Mouse (Mus musculus): ENCODE data around the gene Gga1. TPM values are rescaled to one million over a fixed set of nuclear protein-coding genes. Genes with fewer than 3 reads are reported as not detected.

Gene Gga1
- polyA plus RNA-seq (2017; shearing (Covaris generic)) = 74.6 TPM

DNA sequence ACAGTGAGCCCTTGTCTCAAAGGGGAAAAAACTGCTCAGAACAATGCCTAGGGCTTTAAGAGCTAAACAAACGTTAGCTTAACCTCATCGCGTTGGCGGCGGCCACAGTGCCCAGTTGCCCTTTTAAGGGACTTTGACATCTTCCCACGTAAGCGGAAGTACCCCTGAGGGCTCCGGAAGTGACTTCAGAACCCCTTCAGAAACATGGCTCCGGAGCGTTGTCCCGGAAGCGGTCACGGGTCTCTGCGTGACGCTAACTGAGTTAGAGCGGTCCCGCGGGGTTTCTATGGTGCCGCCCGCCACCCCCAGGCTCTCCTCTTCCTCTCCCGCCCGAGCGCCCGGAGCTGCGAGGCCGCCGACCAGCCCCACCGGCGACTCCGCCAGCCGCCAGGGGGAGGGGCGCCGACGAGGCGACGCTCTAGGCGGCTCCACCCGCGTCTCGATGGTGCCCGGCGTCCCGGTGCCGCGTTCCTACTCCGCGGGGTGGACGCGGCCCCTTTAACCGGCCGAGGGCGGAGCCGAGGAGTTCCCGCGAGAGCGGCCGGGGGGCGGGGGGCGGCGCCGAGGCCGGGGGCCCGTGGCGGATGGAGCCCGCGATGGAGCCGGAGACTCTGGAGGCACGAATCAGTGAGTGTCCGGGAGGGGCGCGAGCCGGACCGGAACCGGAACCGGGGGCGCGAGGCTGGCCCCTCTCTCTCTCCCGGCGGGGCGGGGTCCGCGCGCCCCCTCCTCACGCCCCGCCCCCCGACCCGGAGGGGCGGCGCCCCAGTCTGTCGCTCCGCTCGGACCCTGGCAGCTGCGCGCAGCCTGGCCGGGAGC, at the start of gene Gga1:
TSS of gene Gga1 (plus strand) at position 200 of the 819 bp plus-strand sequence.

DNA sequence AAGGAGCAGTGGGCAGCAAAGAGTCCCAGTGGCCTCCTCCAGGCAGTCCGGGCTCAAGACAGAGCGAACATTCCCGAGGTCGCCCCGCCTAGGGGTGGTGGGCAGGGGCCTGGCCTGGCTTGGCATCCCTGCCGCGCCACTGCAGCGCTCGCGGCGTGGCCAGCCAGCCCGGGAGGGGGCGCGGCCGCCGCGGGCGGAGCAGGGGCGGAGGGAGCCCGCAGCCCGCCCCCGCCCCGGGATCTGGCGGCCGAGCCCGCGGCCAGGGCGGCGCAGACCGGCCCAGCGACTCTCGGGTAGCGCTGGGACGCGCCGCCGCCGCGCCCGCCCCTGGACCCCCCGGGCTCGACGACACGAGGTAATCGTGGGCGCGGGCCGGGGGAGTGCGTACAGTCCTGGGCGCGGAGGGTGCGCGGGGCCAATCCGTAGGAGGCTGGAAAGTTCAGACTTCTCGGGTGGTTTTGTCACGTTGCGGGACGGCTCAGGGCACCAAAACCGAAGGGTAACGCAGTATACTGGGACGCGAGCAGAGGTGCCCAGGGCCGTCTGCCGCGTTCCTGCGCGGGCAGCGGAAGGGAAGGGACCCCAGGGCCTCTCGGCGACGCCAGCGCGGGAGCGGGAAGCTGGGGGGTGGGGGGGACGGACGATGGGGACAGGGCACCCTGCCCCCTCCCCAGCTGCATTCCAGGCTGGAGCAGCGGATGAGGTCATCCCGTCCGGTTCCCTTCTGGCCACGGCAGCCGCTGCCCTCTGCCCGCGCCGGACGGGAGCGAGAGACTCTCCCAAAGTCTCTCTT, 34.4 kb upstream of the Gga1 start, which contains the start of gene Cdc42ep1:
TSS of gene Cdc42ep1 (plus strand) at position 254 of the 793 bp plus-strand sequence.

DNA sequence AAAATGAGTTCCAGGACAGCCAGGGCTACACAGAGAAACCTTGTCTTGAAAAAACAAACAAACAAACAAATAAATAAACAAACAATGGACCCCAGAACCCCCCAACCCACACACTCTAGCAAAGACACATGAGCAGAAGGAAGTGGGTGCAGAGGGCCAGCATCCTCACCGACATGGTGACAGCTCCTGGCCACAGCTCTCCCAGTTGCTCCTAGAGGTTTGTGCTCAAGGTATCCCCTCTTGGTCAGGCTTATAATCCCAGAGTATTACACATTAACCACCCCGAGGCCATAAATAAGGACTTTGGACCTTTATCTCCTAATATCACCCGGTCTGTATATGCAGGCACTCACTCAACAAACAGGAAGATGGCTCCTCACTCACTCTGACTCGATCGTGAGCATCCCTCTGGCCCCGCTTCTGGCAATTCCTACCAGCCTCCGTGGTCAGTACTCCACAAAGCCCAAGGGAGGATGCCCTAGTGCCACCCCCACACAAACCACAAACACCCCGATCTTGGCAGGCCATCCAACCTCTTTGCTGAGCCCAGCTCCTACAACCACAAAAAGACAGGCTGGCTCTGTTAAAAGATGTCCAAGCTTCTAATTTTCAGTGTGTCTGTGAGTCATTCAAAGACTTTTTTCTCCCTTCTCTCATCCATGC, 21.6 kb upstream of the Gga1 start, which contains the start of gene Lgals2:
TSS of gene Lgals2 (minus strand) at position 227 of the 663 bp plus-strand sequence.

DNA sequence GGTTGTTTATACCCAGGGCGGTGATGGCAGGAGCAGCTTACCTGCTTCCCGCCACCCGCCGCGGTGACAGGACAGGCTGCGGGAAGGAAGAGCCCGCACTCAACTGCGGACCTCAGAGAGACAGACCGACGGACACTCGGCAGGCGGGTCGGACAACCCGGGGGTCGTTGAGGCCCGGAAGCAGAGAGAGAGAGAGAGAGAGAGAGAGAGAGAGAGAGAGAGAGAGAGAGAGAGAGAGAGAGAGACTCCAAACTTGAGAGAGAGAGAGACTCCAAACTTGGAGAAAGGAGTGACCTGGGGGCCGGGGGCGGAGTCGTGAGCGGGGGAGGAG, 22.4 kb downstream of the Gga1 start, which contains the start of gene Gm49510:
TSS of gene Gm49510 (plus strand) at position 259 of the 331 bp plus-strand sequence.

DNA sequence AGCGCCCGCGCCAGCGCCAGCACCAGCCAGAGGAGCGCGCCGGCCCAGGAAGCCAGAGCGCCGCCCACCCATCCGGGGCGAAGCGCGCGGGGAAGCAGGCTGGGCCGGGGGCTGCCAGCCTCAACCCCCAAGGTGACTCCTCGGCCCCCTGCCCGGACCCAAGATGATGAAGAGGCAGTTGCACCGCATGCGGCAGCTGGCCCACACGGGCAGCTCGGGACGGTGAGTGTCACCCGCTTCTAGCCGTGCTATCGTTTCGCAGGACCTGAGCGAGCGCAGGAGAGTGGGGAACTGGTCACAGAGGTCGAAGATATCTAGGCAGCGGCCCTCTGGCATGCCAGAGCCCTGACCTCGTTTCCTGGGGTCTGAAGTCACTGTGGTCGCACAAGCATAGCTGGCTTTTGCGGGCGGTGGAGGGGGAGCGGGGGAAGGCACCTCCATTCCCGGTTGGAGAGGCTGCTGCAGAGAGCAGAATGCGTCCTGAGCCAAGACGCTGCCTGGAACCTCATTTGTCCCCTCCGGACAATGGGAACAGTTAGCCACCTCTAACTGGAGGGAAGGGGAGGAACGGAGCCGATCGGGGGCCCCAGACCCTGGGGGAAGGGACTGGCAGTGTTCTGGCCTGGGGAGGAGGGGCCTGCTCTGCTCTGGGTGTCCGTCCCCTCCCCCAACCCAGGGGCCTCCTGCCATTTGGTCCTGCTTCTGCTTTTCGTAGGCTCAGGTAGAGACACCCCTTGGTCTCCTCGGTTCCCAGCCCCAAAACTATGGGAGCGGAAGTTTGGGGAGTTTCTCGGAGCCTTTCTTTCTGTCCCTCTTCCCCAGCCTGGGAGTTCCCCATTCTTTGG, 23.0 kb downstream of the Gga1 start, which contains the start of gene Sh3bp1:
TSS of gene Sh3bp1 (plus strand) at position 29 of the 845 bp plus-strand sequence.

DNA sequence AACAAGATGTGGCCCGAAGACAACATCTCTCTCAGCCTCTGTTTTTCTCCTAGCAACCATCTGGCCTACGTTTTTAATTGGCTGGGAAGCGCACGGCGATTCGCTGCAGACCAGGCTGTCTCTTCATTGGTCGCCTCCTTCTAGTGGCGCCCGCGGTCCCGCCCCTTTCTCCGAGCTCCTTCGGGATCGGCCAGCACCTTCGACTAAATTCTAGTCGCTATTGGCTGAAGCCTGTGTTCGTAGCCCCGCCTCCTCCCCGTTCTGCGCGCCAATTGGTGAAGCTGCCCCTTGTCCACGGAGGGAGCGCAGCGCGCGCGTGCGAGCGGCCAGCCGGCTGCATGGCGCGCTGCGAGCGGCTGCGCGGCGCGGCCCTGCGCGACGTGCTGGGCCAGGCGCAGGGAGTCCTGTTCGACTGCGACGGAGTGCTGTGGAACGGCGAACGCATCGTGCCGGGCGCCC, 36.7 kb downstream of the Gga1 start, which contains the start of gene Pdxp:
TSS of gene Pdxp (plus strand) at position 288 of the 459 bp plus-strand sequence.

DNA sequence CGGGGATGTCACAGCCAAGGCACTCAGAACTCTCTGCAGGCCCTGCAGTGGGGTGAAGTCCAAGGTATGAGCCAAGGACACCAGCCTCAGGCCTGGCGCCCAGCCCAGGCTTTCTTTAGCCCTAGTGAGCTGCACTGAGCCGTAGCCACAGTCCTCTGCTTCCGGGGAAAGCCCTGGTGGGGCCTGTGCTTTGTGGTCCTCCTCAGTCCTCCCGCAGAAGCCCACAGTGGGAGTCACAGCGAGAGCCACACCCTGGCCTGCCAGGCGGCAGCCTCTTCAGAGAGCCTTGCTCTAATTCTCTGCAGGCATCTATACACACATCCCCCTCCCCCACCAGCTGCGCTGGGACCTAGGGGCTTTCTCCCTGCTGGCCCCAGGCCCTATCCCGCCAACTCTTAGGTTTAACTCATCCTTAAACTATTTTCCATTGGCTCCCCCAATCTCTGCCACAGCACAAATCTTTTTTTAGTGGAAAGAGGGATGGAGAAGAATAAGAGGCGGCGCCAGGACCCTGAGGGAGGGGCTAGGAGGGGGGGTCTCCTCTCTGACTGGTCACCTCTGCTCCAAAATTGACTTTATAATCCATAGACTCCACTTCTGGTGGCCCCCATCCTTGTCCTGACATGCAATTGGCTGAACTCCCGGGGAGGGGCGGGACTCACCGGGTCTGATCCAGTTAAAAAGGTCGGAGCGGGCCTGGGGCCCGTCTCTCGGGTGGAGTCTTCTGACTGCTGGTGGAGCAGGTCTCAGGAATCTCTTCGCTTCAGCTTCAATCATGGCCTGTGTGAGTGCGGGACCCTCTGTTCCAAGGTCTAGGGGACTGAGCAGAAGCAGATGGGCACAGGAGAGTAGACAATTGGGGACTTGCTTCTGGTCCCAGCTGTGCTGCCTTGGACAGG, 49.3 kb downstream of the Gga1 start, which contains the start of gene Lgals1:
TSS of gene Lgals1 (plus strand) at position 705 of the 899 bp plus-strand sequence.

DNA sequence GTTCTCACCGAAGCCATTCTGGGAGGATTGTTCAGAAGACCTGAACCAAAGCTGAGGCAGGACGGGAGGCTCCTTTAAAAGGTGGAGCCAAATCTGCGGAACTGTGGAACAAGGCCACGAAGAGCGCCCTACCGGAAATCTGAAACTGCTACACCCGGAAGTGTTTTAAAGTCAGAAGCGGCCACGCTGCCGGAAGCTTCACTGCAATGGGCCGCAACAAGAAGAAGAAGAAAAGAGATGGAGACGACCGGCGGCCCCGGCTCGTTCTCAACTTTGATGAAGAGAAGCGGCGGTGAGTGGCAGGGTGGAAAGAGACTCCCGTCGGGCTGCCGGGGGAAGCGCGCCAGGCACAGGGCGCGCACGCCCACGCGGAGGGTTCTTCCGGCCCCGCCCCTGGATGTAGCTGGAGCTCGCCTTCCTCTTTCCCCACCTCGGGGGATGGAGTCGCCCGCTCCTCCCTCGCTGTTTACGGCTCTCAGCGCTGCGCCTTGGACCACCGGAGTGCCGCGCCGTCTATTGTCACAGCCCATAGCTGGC, 57.9 kb downstream of the Gga1 start, which contains the start of gene Nol12:
TSS of gene Nol12 (plus strand) at position 150 of the 537 bp plus-strand sequence.

Other genes starting within 250 kb of the Gga1 start
- 0.04 TPM for gene Elfn2, start 158.4 kb upstream of the Gga1 start, polyA plus RNA-seq (2017; shearing (Covaris generic))
- 156 TPM for gene Mfng, start 103.7 kb upstream of the Gga1 start, polyA plus RNA-seq (2017; shearing (Covaris generic))
- 0.12 TPM for gene Card10, start 74.1 kb upstream of the Gga1 start, polyA plus RNA-seq (2017; shearing (Covaris generic))
- not detected for gene Cdc42ep1, start 34.6 kb upstream of the Gga1 start, polyA plus RNA-seq (2017; shearing (Covaris generic))
- gene Lgals2, start 21.7 kb upstream of the Gga1 start, polyA plus RNA-seq (2017; shearing (Covaris generic)) = not detected
- gene Gm49510, start 22.5 kb downstream of the Gga1 start, polyA plus RNA-seq (2017; shearing (Covaris generic)) = 0.39 TPM
- 238 TPM for gene Sh3bp1, start 22.6 kb downstream of the Gga1 start, polyA plus RNA-seq (2017; shearing (Covaris generic))
- 28.4 TPM for gene Pdxp, start 36.7 kb downstream of the Gga1 start, polyA plus RNA-seq (2017; shearing (Covaris generic))
- gene Lgals1, start 49.5 kb downstream of the Gga1 start, polyA plus RNA-seq (2017; shearing (Covaris generic)) = 284 TPM
- gene Nol12, start 57.7 kb downstream of the Gga1 start, polyA plus RNA-seq (2017; shearing (Covaris generic)) = 48.6 TPM
- gene Triobp, start 70.5 kb downstream of the Gga1 start, polyA plus RNA-seq (2017; shearing (Covaris generic)) = 92.1 TPM
- 83.9 TPM for gene H1f0, start 151.3 kb downstream of the Gga1 start, polyA plus RNA-seq (2017; shearing (Covaris generic))
- 1.2 TPM for gene Galr3, start 164.7 kb downstream of the Gga1 start, polyA plus RNA-seq (2017; shearing (Covaris generic))
- gene Ankrd54, start 185.7 kb downstream of the Gga1 start, polyA plus RNA-seq (2017; shearing (Covaris generic)) = 59.7 TPM
- 155 TPM for gene Eif3l, start 198.0 kb downstream of the Gga1 start, polyA plus RNA-seq (2017; shearing (Covaris generic))
- 45.8 TPM for gene Micall1, start 231.7 kb downstream of the Gga1 start, polyA plus RNA-seq (2017; shearing (Covaris generic))

All from CD4-positive, CD25-positive, alpha-beta regulatory T cell (primary cell).